Mouse (Mus musculus): ENCODE measurements around the gene Lmod2.

Lmod2 gene

GRCm38 (mm10) chr6:24642960-24643359 is 45.4 kb downstream of the Lmod2 start:
- no peak for DNase-seq (ENCODE audit: low read depth, low spot score)

- DNase-seq (ENCODE audit: low read depth, low spot score): no peak
Observed at GRCm38 (mm10) chr6:24645346-24646053, 47.9 kb downstream of the Lmod2 start.

- no peak for DNase-seq (ENCODE audit: low read depth, low spot score)
Observed at GRCm38 (mm10) chr6:24647103-24647691, 49.6 kb downstream of the Lmod2 start.

- no peak for DNase-seq (ENCODE audit: low read depth, low spot score)
Observed at GRCm38 (mm10) chr6:24648403-24648802, 50.8 kb downstream of the Lmod2 start.

GRCm38 (mm10) chr6:24650719-24651118 is 53.2 kb downstream of the Lmod2 start:
- peak; percentile 89 for DNase-seq (ENCODE audit: low read depth, low spot score)

- DNase-seq (ENCODE audit: low read depth, low spot score): no peak
Observed at GRCm38 (mm10) chr6:24651538-24651937, 54.0 kb downstream of the Lmod2 start.
